Mouse (Mus musculus): ENCODE measurements at regions not wholly inside any gene's neighbourhood (a gene's known extent, or its start where the extent isn't known, plus 50 kb on each side); places are given as distances from the start of the nearest gene placed in this dataset.

GRCm38 (mm10) chr2:143133931-143134330 is 55.7 kb downstream of the Otor start:
- no peak for DNase-seq

GRCm38 (mm10) chr2:143149189-143149588 is 70.9 kb downstream of the Otor start:
- DNase-seq: no peak

GRCm38 (mm10) chr2:143164081-143164984 is 86.1 kb downstream of the Otor start:
- DNase-seq: no peak

GRCm38 (mm10) chr2:143166771-143167170 is 88.5 kb downstream of the Otor start:
- no peak for DNase-seq

- DNase-seq: no peak
These were observed 92.4 kb downstream of the Otor start for GRCm38 (mm10) chr2:143170648-143171047.

- DNase-seq: no peak
These were observed 106.3 kb downstream of the Otor start for GRCm38 (mm10) chr2:143184614-143185013.

GRCm38 (mm10) chr2:143192256-143193164 is 114.2 kb downstream of the Otor start:
- no peak for DNase-seq

- DNase-seq: no peak
These were observed 114.9 kb downstream of the Otor start for GRCm38 (mm10) chr2:143193165-143193551.

- no peak for DNase-seq
These were observed 121.4 kb downstream of the Otor start for GRCm38 (mm10) chr2:143199583-143200249.

- no peak for DNase-seq
These were observed 127.8 kb downstream of the Otor start for GRCm38 (mm10) chr2:143206053-143206452.

GRCm38 (mm10) chr2:143207191-143207590 is 128.9 kb downstream of the Otor start:
- peak; percentile 46 for DNase-seq

GRCm38 (mm10) chr2:143217251-143217650 is 139.0 kb downstream of the Otor start:
- no peak for DNase-seq

GRCm38 (mm10) chr2:143217760-143218358 is 139.6 kb downstream of the Otor start:
- DNase-seq: peak; percentile 16

- DNase-seq: no peak
These were observed 144.1 kb downstream of the Otor start for GRCm38 (mm10) chr2:143222326-143222725.

GRCm38 (mm10) chr2:143224410-143225130 is 146.3 kb downstream of the Otor start:
- DNase-seq: no peak

GRCm38 (mm10) chr2:143233795-143234194 is 155.5 kb downstream of the Otor start:
- no peak for DNase-seq

- DNase-seq: no peak
These were observed 162.0 kb downstream of the Otor start for GRCm38 (mm10) chr2:143240274-143240673.

GRCm38 (mm10) chr2:143243741-143244140 is 165.5 kb downstream of the Otor start:
- DNase-seq: no peak

GRCm38 (mm10) chr2:143246131-143246665 is 167.9 kb downstream of the Otor start:
- DNase-seq: no peak

GRCm38 (mm10) chr2:143269026-143269425 is 190.8 kb downstream of the Otor start:
- DNase-seq: no peak

GRCm38 (mm10) chr2:143270826-143271225 is 192.6 kb downstream of the Otor start:
- no peak for DNase-seq
